Mouse (Mus musculus) left cerebral cortex, adult 9 months (tissue): Measurements from ENCODE around the gene Tmem222.

Source experiments
- DNase-seq, 2 experiments: peaks; one replicate each; pipeline ENCODE4 v3.0.0; 2022; ENCODE audit warnings: low spot score in 2 of 2

The Tmem222 gene

GRCm38 (mm10) chr4:133277104-133278026 lies at the start of gene Tmem222:
Gene Tmem222 (minus strand): TSS chr4:133277792.
- DNase-seq, result peak; percentile 93 to 98

GRCm38 (mm10) chr4:133319667-133320066 lies 42.1 kb upstream of the Tmem222 start:
- DNase-seq, result no peak

GRCm38 (mm10) chr4:133315991-133316390 lies 38.4 kb upstream of the Tmem222 start:
- no peak for DNase-seq

- no peak for DNase-seq
Measured at GRCm38 (mm10) chr4:133314896-133315295, 37.3 kb upstream of the Tmem222 start.

- peak in 1 of 2 experiments; percentile 90 for DNase-seq
Measured at GRCm38 (mm10) chr4:133309948-133310347, 32.4 kb upstream of the Tmem222 start.

DNA sequence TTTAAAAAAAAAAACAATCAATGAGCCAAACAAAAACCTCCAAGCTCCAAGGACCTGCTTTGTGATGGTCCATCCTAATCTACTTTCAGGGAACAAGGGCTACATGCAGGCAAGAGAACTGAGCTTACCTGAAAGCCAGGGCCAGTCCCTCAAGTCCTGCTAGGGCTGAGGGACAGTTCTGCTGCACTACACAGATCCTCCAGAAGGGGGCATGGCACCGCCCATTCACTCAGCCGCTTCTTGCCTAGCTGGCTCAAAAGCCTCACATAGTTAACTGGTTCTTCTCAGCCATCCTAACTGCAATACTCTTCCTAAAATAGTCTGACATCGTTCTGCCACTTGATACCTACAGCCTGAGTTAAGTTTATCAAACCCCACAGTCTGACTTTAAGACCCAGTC lies 29.7 kb upstream of the Tmem222 start:
- peak in 1 of 2 experiments; percentile 69 for DNase-seq

DNA sequence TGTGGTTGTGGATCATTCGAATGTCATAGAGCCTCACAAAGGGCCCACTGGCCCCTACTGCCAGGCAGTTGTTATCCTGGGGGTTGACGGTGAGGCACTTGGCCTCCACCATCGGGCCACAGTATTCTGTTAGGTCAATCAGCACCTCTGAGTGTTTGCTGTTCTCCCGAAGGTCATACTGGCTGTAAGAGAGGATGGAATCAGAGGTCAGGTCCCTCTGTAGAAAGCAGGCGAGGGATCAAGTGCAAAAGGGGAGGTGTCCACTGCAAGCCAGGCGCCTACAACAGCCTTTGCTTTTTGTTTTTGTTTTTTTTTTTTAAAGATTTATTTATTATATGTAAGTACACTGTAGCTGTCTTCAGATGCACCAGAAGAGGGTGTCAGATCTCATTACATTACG lies 28.2 kb upstream of the Tmem222 start:
- no peak for DNase-seq

DNA sequence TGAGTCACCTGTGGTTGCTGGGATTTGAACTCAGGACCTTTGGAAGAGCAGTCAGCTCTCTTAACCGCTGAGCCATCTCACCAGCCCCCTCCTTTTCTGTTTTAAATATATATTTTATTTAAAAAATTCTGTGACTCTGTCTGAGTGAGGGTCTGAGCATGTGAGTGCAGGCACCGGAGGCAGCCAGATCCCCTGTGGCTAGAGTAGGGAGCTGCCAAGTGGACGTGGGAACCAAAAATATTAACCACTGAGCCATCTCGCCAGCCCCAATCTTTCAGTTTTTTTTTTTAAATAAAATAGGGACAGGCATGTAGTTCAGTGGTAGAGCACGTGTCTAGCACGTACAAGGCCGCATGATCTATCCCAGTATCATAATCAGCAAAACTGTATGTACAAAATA lies 27.2 kb upstream of the Tmem222 start:
- DNase-seq, result no peak

DNA sequence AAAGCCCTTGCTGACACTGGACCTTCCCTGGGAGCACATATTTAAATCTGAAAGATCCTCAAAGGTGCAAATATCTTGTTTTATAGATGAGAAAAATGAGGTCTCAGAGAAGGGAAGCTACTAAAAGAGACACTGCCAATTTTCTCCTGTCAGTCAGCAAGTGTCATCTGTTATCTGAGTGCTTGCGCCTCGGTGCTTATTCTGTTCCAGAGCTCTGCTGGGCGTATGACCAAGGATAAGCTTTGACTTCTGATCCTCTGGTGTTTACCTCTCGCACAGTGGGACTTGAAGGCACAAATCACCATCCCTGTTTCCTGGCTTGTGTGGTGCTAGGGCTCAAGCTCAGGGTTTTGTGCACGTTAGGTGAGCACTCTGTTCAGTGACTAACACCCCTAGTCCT lies 25.1 kb upstream of the Tmem222 start:
- no peak for DNase-seq

DNA sequence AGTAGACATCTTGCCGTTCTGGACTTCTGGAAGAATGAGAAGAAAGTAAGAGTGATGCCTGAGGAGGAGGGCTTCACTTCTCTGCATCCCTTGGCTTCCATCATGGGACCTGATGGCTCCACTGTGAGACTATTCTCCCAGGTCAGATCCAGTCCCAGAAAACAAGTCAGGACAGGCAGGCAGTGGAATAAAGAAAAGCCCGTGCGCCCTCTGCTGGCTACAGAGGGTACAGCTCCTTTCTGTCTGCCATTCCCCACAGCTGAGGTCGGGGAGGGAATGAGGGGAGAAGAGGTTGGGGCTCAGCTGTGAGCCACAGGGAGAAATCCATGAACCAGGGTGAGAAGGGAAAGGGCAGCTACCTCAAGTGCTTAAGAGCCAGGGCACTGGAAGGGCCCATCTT lies 24.2 kb upstream of the Tmem222 start:
- DNase-seq, result peak in 1 of 2 experiments; percentile 73

- DNase-seq, result no peak
Measured at GRCm38 (mm10) chr4:133300421-133300820, 22.8 kb upstream of the Tmem222 start.

- peak; percentile 54 to 75 for DNase-seq
Measured at GRCm38 (mm10) chr4:133299701-133300100, 22.1 kb upstream of the Tmem222 start.

DNA sequence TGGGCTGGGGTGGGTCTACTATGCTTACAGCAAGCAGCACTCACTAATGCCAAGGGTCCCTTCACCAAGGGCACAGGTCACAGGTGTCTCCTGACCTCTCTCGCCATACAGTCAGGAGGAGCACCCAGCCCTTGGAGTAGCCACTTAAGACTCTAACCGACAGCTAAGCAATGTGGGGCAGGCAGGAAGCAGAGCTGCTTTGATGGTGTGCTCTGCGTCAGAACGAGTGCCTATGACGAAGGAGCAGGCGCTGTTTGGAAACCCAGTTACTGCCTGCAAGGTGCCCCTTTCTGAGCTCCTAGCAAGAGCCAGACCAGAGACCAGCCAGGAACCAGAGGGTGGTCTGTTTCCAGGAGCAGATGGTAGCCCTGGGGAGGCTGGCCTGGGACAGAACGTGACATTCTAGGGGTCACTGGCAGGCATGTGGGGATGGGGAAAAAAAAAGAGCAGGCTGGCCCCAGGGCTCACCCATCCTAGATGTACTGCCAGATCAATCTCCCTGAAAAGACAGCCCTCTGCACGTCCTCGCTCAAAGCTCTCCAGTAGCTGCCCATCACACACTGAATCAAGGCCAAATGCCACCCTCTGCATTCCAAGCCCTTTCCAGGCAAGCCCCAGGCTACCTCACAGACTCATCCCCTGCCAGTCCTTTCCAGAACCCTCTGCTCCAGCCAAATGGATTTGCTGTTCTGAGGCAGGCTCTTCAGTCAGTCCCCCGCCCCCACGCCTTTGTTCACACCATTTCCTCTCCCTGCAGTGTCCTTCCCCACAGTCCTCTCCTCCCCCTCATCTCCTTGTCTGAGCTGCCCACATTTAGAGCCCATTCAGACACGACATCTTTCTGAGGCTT lies 21.1 kb upstream of the Tmem222 start:
- peak; percentile 68 to 90 for DNase-seq

- peak; percentile 53 to 90 for DNase-seq
Measured at GRCm38 (mm10) chr4:133297801-133298238, 20.2 kb upstream of the Tmem222 start.

- no peak for DNase-seq
Measured at GRCm38 (mm10) chr4:133297360-133297759, 19.8 kb upstream of the Tmem222 start.

- DNase-seq, result no peak
Measured at GRCm38 (mm10) chr4:133294084-133294483, 16.5 kb upstream of the Tmem222 start.

GRCm38 (mm10) chr4:133292901-133293843 lies 15.6 kb upstream of the Tmem222 start:
- DNase-seq, result no peak

DNA sequence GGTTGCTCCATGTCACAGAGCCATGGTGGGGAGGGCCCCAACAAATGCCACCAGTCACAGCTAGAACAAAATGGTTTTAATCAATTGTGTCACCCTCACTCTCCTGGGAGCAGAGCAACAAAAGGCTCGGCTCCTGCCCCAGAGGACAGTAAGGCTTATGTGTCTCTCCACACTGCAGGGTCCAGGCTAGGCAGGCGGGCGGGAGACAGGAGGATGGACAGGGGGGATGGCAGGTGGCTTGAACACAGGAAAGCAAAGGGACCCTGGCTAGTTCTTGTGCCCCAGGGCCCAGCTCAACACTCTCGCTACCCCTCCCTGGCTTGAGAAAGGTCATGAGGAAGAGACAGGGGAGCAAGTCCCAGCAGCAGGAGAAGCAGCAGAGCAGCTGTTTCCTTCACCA lies 14.8 kb upstream of the Tmem222 start:
- DNase-seq, result no peak

DNA sequence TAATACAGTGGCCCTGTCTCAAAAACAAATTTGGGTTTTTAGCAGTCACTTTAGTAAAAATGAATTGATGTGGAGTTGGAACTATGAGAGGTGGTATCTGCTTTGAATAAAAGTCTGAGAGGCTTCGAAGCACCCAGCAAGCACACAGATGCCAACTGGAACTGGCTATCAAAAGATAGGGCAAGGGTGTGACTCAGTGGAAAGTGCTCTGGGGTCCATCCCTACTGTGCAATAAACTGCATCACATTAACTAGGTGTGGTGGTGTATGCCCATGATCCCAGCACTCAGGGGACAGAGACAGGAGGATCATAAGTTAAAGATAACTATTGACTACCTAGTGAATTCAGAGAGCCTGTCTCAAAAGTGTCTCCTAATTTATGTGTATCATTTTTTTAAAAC lies 13.7 kb upstream of the Tmem222 start:
- no peak for DNase-seq

DNA sequence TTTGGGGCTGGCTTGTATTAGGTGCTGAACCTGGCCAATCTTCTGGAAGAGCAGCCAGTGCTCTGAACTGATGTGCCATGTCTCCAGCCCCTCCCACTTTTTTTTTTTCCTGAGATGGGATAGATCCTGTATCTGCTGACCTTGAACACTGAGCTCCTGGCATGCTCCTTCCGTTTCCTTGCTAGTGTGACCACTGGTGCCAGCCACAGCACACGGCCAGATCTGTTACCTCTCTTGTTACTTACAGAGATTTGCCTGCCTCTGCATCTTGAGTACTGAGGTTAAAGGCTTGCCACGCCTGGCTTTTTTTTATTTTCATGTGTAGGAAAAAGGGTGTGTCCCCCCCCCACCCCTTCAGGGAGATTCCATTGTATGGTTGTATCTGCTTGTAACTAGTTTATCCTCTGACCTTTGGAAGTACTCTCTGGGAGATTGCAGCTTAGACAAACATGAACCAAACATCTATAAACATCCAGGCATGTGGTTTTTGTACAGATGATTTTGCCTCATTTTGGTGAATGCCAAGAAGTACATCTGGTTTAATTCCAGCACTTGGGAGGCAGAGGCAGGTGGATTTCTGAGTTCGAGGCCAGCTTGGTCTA lies 9.0 kb upstream of the Tmem222 start:
- no peak for DNase-seq

DNA sequence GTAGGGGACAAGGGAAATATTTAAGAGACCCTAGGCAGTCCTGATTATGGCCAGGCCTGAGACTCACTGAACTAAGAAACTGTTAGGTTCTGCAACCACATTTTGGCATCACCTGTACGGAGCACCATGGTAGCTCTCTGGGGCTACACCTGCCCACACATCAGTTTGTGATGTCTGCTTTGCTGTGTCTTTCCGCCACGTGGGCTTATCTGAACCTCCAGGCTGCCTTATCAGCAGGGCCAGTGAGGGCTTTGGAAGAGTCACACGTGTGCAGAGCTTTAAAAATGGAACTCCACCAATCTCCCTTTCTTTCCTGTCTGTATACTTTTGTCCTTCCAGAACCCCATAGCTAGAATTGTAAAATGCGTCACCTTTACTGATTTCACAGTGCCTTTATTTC lies 8.4 kb upstream of the Tmem222 start:
- no peak for DNase-seq
